Mouse (Mus musculus): ENCODE measurements around the gene Hpn. TPM values are rescaled to one million over a fixed set of nuclear protein-coding genes. Genes with fewer than 3 reads are reported as not detected.

Hpn gene
- polyA plus RNA-seq, 1 experiment from 2014 or later = 27.5 TPM

DNA sequence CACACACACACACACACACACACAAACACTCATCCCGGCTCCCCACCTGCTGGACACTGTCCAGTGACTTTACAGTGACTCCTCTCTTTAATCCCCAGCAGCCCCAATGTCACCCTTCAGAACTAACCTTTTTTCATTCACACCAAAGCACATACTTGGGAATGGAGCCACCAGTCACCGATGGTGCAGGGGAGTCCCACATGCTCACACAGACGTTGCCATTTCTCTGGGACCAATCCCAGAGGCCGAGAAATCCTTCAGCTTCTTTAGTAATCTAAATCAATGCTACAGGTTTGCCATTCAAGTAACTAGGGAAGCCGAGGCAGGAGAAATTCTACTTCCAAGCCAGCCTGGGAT, 40.4 kb downstream of the Hpn start:
- Histone ChIP-seq H3K4me3 (ENCODE audit: low read length) (no peak overlapping the region), H3K9me3 (ENCODE audit: control insufficient read depth, low read length) (no peaks in the 10 kb centered on the region), H3K36me3 (ENCODE audit: control insufficient read depth, insufficient read depth, low read length) (no peaks in the 10 kb centered on the region), H3K27me3 (ENCODE audit: control insufficient read depth, insufficient read depth, low read length) (no peaks in the 10 kb centered on the region), H3K27ac (ENCODE audit: low read depth, low read length) (no peak overlapping the region), H3K4me2 (replicated peaks; ENCODE audit: low read depth, low read length) (no peak overlapping the region), H3K4me1 (ENCODE audit: control insufficient read depth, insufficient read depth, low read length) (peaks cover 11% of the 10 kb centered on the region; the same call in 1 of the 2 replicates), H3K9ac (ENCODE audit: low read depth, low read length) (no peak overlapping the region)
- 62% methylated on average over 5 of the region's 5 CpGs for WGBS
- ATAC-seq (ENCODE audit: low FRiP score, low TSS enrichment) = no peak

DNA sequence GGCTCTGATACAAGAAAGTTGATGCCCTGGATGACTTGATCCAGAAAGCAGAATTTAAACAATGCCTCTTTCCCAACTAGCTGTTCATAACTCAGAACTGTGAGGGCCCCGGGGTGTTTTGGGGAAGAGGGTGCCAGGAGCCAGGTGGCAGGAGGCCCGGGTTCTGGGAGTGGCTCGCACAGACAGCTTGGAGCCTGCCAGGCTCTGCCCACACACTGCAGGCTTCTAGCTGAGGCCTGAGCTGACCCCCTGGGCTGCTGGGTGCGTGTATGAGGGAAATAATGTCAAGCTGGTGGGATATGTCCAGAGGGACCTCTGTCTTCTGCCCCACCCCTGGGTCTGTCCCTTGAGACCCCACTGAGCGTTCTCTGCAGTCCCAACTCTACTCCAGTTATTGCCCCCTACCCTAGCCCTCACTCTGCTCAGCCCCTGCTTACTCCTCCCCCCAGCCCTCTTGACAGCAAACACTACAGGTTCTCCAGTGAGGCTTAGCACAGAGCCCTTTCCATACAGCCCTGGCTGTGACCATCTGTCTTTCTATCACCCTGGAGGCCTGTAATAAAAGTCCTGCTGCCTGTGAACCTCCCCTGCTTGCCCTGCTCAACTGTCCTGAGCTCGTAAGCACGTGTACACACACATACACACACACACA, 40.9 kb downstream of the Hpn start:
- Histone ChIP-seq H3K27ac (ENCODE audit: low read depth, low read length) (no peak overlapping the region), H3K9me3 (ENCODE audit: control insufficient read depth, low read length) (no peaks in the 10 kb centered on the region), H3K4me1 (ENCODE audit: control insufficient read depth, insufficient read depth, low read length) (peaks cover 11% of the 10 kb centered on the region; the same call in 1 of the 2 replicates), H3K4me2 (replicated peaks; ENCODE audit: low read depth, low read length) (no peak overlapping the region), H3K4me3 (ENCODE audit: low read length) (no peak overlapping the region), H3K9ac (ENCODE audit: low read depth, low read length) (no peak overlapping the region), H3K36me3 (ENCODE audit: control insufficient read depth, insufficient read depth, low read length) (no peaks in the 10 kb centered on the region), H3K27me3 (ENCODE audit: control insufficient read depth, insufficient read depth, low read length) (no peaks in the 10 kb centered on the region)
- ATAC-seq (ENCODE audit: low FRiP score, low TSS enrichment) = no peak
- 38% methylated on average over 7 of the region's 7 CpGs for WGBS

- no peak overlapping the region for H3K27ac ChIP-seq (ENCODE audit: low read depth, low read length)
- peaks cover 11% of the 10 kb centered on the region; the same call in 1 of the 2 replicates for H3K4me1 ChIP-seq (ENCODE audit: control insufficient read depth, insufficient read depth, low read length)
- H3K4me2 ChIP-seq (replicated peaks; ENCODE audit: low read depth, low read length) = no peak overlapping the region
- H3K27me3 ChIP-seq (ENCODE audit: control insufficient read depth, insufficient read depth, low read length) = no peaks in the 10 kb centered on the region
- no peaks in the 10 kb centered on the region for H3K36me3 ChIP-seq (ENCODE audit: control insufficient read depth, insufficient read depth, low read length)
- no peak overlapping the region for H3K9ac ChIP-seq (ENCODE audit: low read depth, low read length)
- ATAC-seq (ENCODE audit: low FRiP score, low TSS enrichment) = no peak
- no peak overlapping the region for H3K4me3 ChIP-seq (ENCODE audit: low read length)
- H3K9me3 ChIP-seq (ENCODE audit: control insufficient read depth, low read length) = no peaks in the 10 kb centered on the region
Observed at GRCm38 (mm10) chr7:31073546-31073945, 41.5 kb downstream of the Hpn start.

- Histone ChIP-seq H3K27ac (ENCODE audit: low read depth, low read length) (no peak overlapping the region), H3K4me2 (replicated peaks; ENCODE audit: low read depth, low read length) (no peak overlapping the region), H3K27me3 (ENCODE audit: control insufficient read depth, insufficient read depth, low read length) (no peaks in the 10 kb centered on the region), H3K4me1 (ENCODE audit: control insufficient read depth, insufficient read depth, low read length) (peaks cover 17% of the 10 kb centered on the region; the same call in 1 of the 2 replicates), H3K9ac (ENCODE audit: low read depth, low read length) (no peak overlapping the region), H3K9me3 (ENCODE audit: control insufficient read depth, low read length) (no peaks in the 10 kb centered on the region), H3K4me3 (ENCODE audit: low read length) (no peak overlapping the region), H3K36me3 (ENCODE audit: control insufficient read depth, insufficient read depth, low read length) (no peaks in the 10 kb centered on the region)
- WGBS = 18% methylated on average over 9 of the region's 9 CpGs
- 0 out of 2 replicates have a peak, but pooled peaks have one; percentile 5 for ATAC-seq (ENCODE audit: low FRiP score, low TSS enrichment)
Observed at GRCm38 (mm10) chr7:31072326-31072725, 42.8 kb downstream of the Hpn start.

DNA sequence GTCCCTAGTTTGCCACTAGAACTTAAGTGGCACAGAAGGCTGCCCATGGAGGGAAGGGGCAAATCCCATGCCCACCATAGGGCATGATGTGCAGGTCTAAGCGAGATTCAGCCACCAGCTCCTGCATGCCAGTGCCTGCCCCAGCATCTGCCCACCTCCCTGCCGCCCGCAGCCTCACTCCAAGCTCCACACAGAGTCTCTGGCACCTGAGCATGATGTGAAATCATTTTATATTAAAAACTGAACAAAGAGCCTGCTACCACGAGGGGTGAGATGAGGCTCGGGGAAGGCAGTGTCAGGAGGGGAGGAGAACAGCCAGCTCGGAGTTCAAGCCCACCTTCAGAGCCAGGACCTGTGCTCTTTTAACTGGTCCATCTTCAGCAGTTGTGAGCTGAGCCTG, 44.8 kb downstream of the Hpn start:
- no peak overlapping the region for H3K4me3 ChIP-seq (ENCODE audit: low read length)
- no peak overlapping the region for H3K9ac ChIP-seq (ENCODE audit: low read depth, low read length)
- H3K4me1 ChIP-seq (ENCODE audit: control insufficient read depth, insufficient read depth, low read length) = peaks cover 18% of the 10 kb centered on the region; the same call in 1 of the 2 replicates
- no peak for ATAC-seq (ENCODE audit: low FRiP score, low TSS enrichment)
- no peaks in the 10 kb centered on the region for H3K27me3 ChIP-seq (ENCODE audit: control insufficient read depth, insufficient read depth, low read length)
- no peaks in the 10 kb centered on the region for H3K36me3 ChIP-seq (ENCODE audit: control insufficient read depth, insufficient read depth, low read length)
- no peaks in the 10 kb centered on the region for H3K9me3 ChIP-seq (ENCODE audit: control insufficient read depth, low read length)
- H3K4me2 ChIP-seq (replicated peaks; ENCODE audit: low read depth, low read length) = no peak overlapping the region
- 83% methylated on average over 6 of the region's 6 CpGs for WGBS
- no peak overlapping the region for H3K27ac ChIP-seq (ENCODE audit: low read depth, low read length)

GRCm38 (mm10) chr7:31069491-31069890, 45.6 kb downstream of the Hpn start:
- no peaks in the 10 kb centered on the region for H3K9me3 ChIP-seq (ENCODE audit: control insufficient read depth, low read length)

DNA sequence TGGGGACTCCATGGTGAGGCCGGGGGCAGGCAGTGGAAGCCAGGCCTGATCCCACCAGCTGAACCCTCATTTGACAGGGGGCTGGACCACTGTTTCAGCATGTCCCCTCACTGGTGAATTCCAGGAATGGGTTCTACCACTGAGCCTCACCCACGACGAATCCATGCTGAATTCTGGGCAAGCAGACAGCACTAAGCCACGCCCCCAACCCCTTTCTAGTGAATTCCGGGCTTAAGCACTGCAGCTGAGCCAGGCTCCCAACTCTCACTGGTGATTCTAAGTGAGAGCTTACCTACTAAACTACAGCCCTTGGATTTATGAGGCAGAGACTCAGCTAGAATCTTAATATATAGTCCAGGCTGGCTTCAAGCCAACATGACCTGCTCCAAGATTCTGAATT, 47.3 kb downstream of the Hpn start:
- no peak overlapping the region for H3K9ac ChIP-seq (ENCODE audit: low read depth, low read length)
- peaks cover 16% of the 10 kb centered on the region; the same call in 1 of the 2 replicates for H3K4me1 ChIP-seq (ENCODE audit: control insufficient read depth, insufficient read depth, low read length)
- H3K9me3 ChIP-seq (ENCODE audit: control insufficient read depth, low read length) = no peaks in the 10 kb centered on the region
- H3K36me3 ChIP-seq (ENCODE audit: control insufficient read depth, insufficient read depth, low read length) = no peaks in the 10 kb centered on the region
- 46% methylated on average over 5 of the region's 5 CpGs for WGBS
- no peak overlapping the region for H3K4me3 ChIP-seq (ENCODE audit: low read length)
- H3K4me2 ChIP-seq (replicated peaks; ENCODE audit: low read depth, low read length) = no peak overlapping the region
- H3K27me3 ChIP-seq (ENCODE audit: control insufficient read depth, insufficient read depth, low read length) = no peaks in the 10 kb centered on the region
- peak; percentile 13; the same call in 1 of the 2 replicates for ATAC-seq (ENCODE audit: low FRiP score, low TSS enrichment)
- no peak overlapping the region for H3K27ac ChIP-seq (ENCODE audit: low read depth, low read length)

More at GRCm38 (mm10) chr7:31069491-31069890, 45.6 kb downstream of the Hpn start:
- 86% methylated on average over 14 of the region's 14 CpGs for WGBS
- no peak overlapping the region for H3K9ac ChIP-seq (ENCODE audit: low read depth, low read length)
- H3K27me3 ChIP-seq (ENCODE audit: control insufficient read depth, insufficient read depth, low read length) = no peaks in the 10 kb centered on the region
- no peaks in the 10 kb centered on the region for H3K36me3 ChIP-seq (ENCODE audit: control insufficient read depth, insufficient read depth, low read length)
- ATAC-seq (ENCODE audit: low FRiP score, low TSS enrichment) = no peak
- no peak overlapping the region for H3K27ac ChIP-seq (ENCODE audit: low read depth, low read length)
- H3K4me3 ChIP-seq (ENCODE audit: low read length) = no peak overlapping the region
- peaks cover 18% of the 10 kb centered on the region; the same call in 1 of the 2 replicates for H3K4me1 ChIP-seq (ENCODE audit: control insufficient read depth, insufficient read depth, low read length)
- H3K4me2 ChIP-seq (replicated peaks; ENCODE audit: low read depth, low read length) = no peak overlapping the region

GRCm38 (mm10) chr7:31063074-31063560, 52.0 kb downstream of the Hpn start:
- H3K4me1 ChIP-seq (ENCODE audit: control insufficient read depth, insufficient read depth, low read length) = 0 out of 2 replicates have a peak, but pooled peaks cover 7% of the 10 kb centered on the region
- no peak for ATAC-seq (ENCODE audit: low FRiP score, low TSS enrichment)

DNA sequence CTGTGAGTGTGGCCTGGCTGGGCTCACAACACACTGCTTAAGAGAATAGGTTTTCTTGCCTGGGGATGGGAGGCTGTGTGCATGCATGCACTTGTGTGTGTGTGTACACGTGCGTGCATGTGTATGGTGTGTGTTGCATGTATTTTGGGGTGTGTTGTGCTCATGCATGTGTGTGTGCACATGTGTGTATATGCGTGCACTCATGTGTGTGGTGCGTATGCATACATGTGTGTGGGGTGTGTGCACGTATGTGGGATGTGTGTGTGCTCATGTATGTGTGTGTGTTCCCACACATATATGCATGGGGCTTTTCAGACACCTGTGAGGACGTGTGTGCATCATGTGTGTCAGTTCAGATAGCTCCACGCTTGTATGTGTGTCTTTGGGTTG, 54.5 kb downstream of the Hpn start:
- no peak overlapping the region for H3K27ac ChIP-seq (ENCODE audit: low read depth, low read length)
- no peaks in the 10 kb centered on the region for H3K27me3 ChIP-seq (ENCODE audit: control insufficient read depth, insufficient read depth, low read length)
- H3K4me2 ChIP-seq (replicated peaks; ENCODE audit: low read depth, low read length) = no peak overlapping the region
- no peak overlapping the region for H3K9ac ChIP-seq (ENCODE audit: low read depth, low read length)
- H3K4me1 ChIP-seq (ENCODE audit: control insufficient read depth, insufficient read depth, low read length) = 0 out of 2 replicates have a peak, but pooled peaks cover 3% of the 10 kb centered on the region
- no peaks in the 10 kb centered on the region for H3K36me3 ChIP-seq (ENCODE audit: control insufficient read depth, insufficient read depth, low read length)
- 89% methylated on average over 7 of the region's 7 CpGs for WGBS
- H3K4me3 ChIP-seq (ENCODE audit: low read length) = no peak overlapping the region
- no peak for ATAC-seq (ENCODE audit: low FRiP score, low TSS enrichment)
- no peaks in the 10 kb centered on the region for H3K9me3 ChIP-seq (ENCODE audit: control insufficient read depth, low read length)

More at GRCm38 (mm10) chr7:31063074-31063560, 52.0 kb downstream of the Hpn start:
- H3K27me3 ChIP-seq (ENCODE audit: control insufficient read depth, insufficient read depth, low read length) = no peaks in the 10 kb centered on the region
- WGBS = 86% methylated on average over 12 of the region's 12 CpGs
- no peak overlapping the region for H3K9ac ChIP-seq (ENCODE audit: low read depth, low read length)
- no peaks in the 10 kb centered on the region for H3K9me3 ChIP-seq (ENCODE audit: control insufficient read depth, low read length)
- H3K36me3 ChIP-seq (ENCODE audit: control insufficient read depth, insufficient read depth, low read length) = no peaks in the 10 kb centered on the region
- no peak overlapping the region for H3K4me3 ChIP-seq (ENCODE audit: low read length)
- no peak overlapping the region for H3K27ac ChIP-seq (ENCODE audit: low read depth, low read length)
- no peak overlapping the region for H3K4me2 ChIP-seq (replicated peaks; ENCODE audit: low read depth, low read length)

Data from kidney, embryonic 14.5 days (tissue).